Mouse (Mus musculus) 416B (cell line): ENCODE data around the gene Zfp668.
"Not testable (repeated sequence)": the region's sequence is repeated elsewhere in the genome, so short reads cannot be mapped to it uniquely, and the experiment has no call there.

ENCODE experiments used
- DNase-seq: peaks from one replicate; pipeline ENCODE4 v3.0.0; 2011; ENCODE audit warnings: low read depth

Zfp668 gene

DNA sequence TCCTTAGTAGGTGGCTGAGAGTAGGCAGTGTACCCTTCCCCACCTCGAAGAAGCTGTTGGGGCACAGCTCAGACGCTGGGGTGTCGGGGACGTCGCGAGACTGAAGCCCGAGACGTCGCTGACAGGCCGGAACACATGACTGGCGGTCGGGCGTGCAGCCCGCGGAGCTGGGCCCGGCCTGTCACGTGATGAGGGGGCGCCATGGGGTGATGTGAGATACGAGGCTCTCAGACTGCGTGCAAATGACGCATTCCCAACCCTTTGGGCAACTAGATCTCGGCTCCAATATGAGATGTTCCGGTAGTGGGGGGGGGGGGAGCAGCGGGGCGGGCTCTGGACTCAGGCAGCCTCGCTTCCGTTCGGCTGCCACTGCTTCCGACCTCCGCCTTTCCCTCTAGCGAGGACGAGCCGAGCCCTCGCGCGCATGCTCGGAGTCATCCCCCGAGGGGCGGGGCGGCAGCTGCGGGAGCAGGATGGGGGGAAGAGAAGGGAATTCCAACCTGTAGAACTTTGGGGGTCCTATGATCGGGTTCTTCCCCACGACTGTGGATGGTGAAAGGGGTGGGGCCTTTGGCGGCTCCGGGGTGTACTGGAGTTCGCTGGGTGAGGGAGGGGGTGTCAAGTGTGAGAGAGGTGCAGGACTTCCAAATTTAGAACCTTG lies 35.2 kb downstream of the Zfp668 start:
- peak; percentile 99 for DNase-seq

DNA sequence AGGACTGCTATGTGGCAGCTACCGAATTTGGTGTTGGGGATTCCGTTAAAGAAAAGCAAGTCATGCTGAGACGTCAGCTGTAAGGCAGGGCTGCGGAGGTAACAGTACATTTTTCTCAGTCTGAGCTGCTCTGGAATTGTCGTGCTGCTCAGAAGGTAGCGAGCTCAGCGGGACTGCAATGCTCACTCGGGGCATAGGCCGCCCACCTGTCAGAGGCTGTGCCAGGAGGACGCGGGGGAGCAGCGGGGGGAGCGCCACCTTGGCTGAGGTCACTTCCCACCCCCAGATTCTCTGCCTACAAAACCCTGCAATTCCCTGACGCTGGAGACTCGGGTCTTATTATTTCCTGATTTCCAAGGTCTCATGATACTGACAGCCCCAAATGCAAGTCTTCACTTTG lies 35.7 kb downstream of the Zfp668 start:
- peak; percentile 81 for DNase-seq

GRCm38 (mm10) chr7:127840031-127840430 lies 36.6 kb downstream of the Zfp668 start:
- DNase-seq = peak; percentile 24

DNA sequence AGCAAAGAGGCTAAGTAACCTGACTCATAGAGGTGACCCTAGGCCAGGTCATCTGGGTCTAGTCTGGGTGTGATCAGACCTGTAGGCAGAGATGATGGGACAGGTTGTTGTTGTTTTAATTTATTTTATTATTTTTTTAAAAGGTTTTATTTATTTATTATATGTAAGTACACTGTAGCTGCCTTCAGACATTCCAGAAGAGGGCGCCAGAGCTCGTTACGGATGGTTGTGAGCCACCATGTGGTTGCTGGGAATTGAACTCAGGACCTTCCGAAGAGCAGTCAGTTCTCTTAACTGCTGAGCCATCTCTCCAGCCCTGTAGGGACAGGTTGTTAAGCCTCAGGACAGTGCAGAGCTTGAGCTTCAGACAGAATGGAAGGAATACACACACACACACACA lies 38.8 kb downstream of the Zfp668 start:
- DNase-seq = not testable (repeated sequence)

DNA sequence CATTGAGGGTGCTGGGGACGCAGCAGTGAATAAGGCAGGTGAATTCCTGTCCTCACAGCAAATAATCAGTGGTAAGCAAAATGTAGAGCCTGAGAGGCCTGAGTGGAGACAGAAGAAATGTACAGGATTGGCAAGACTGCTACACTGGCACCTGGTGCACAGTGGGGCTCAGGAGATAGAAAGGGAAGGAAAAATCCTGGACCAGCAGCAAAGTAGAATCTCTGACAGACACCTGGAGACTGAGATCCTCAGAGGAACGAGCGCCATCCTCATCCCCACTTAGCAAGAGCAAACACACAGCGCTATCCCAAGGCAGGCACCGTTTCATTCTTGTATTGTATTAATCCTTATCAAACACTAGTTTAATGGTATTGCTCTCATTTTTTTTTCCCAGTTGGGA lies 39.2 kb downstream of the Zfp668 start:
- DNase-seq = no peak

DNA sequence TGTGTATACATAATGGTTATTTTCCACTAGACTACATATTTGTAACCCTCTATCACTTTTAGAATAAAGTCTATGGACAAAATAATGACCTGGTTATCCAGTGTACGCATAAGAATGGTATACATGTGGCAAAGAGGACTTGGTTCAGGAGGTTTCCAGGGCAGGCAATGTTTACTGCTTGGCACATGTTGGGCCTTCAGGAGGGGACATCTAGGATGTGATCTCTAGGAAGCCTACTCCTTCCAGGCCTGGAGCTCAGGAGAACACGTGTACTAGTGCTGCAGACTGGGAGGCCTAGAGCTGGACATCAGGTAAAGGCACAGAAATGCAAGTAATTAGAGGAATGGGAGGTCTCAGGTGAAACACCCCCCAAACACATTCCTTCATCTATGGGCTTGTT lies 41.1 kb downstream of the Zfp668 start:
- DNase-seq = no peak

GRCm38 (mm10) chr7:127824176-127824871 lies 52.3 kb downstream of the Zfp668 start, which contains the start of the genes Stx4a and Stx1b:
Gene Stx4a (plus strand): TSS chr7:127824294.
Gene Stx1b (minus strand): TSS chr7:127824549.
- DNase-seq = no peak

GRCm38 (mm10) chr7:127823236-127824171 lies 53.1 kb downstream of the Zfp668 start:
- DNase-seq = no peak

DNA sequence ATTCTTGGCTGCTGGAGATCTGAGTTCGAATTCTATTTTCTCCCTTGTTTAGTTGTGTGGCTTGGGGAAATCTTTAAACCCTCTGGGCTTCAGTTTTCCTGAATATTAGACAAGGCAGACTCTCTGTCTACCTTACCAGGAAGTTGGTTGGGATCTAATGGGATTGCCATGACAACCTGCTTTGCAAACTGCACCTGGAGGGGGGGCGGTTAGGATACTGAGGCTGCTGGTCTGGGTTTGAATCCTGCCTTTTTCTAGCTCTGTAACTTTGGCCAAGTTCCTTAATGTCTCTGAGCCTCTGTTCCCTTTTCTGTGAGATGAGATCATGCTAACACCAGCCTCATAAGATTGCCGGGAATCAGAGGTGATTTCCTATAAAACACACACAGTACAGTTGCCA lies 54.1 kb downstream of the Zfp668 start:
- no peak for DNase-seq

- DNase-seq = peak; percentile 50
These were observed 55.7 kb downstream of the Zfp668 start for GRCm38 (mm10) chr7:127820836-127821509.

- DNase-seq = no peak
These were observed 58.9 kb downstream of the Zfp668 start for GRCm38 (mm10) chr7:127817776-127818175.

- no peak for DNase-seq
These were observed 59.6 kb downstream of the Zfp668 start for GRCm38 (mm10) chr7:127817053-127817452.

GRCm38 (mm10) chr7:127815954-127816821 lies 60.4 kb downstream of the Zfp668 start:
- DNase-seq = peak; percentile 80

- DNase-seq = no peak
These were observed 61.4 kb downstream of the Zfp668 start for GRCm38 (mm10) chr7:127815116-127815665.

- DNase-seq = no peak
These were observed 62.2 kb downstream of the Zfp668 start for GRCm38 (mm10) chr7:127814241-127814921.

DNA sequence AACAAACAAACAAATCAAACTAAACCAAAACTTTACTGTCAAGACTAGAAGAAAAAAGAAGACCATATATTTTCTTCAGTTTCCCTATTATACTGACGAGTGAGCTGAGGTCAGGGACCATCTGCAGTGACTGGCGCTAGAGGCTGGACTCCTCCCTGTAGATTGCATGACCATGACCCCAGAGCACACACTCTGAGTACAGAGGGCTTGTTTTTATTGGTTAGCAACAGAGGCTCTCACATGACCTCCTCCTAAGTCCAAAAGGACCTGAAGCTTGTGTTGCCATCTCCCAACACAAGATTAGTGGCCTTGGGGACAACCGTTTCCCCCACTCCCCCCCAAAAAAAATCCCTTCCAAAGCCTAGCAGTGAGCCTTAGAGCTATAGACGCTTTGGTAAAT lies 62.8 kb downstream of the Zfp668 start:
- DNase-seq = no peak
